Mouse (Mus musculus): ENCODE results near the gene Zfp106.

DNA sequence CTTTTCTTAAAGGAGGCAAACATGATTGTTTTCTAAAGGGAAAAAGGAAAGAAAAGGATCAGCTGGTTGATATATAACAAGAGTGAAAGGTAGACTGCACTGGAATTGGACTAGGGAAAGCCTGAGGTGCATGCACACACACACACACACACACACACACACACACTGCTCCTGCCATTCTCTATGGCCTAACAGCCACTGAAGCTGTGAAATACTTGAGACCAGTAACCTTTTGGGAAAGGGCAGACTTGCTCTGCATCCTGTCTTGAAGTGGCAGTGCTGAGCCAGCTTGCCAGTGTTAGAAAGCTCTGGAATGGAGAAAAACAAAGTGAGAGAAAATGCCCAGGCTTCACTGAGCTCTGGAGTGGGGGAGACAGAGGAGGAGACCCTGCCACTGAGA, 95.6 kb downstream of the Zfp106 start:
- no peak for TF ChIP-seq CTCF (IDR thresholded peaks at IDR 0.05; ENCODE audit: low read depth)
- no peak for TF ChIP-seq EP300 (optimal IDR thresholded peaks at IDR 0.05)

All from stomach, postnatal 0 days (tissue).